Mouse (Mus musculus) lung, embryonic 16.5 days (tissue): Measurements from ENCODE around the gene Csrp3. TPM values are rescaled to one million over a fixed set of nuclear protein-coding genes. Genes with fewer than 3 reads are reported as not detected.

ENCODE experiments used
- ATAC-seq: fragments of 200-750 bp; cut with Nextera tagmentation; 2 replicates; pipeline ENCODE4 v1.8.0; 2017; ENCODE audit warnings: low read depth, mild to moderate bottlenecking, moderate library complexity
- H3K27ac ChIP-seq: fragments of 300-500 bp; sonication (generic); 2 replicates; pipeline ENCODE4 v1.5.1; 2014; ENCODE audit warnings: mild to moderate bottlenecking, control low read depth, low read length
- H3K27me3 ChIP-seq: fragments of 300-500 bp; sonication (generic); 2 replicates; pipeline ENCODE4 v1.6.1; 2014; ENCODE audit warnings: low read depth, low read length, mixed read lengths; ENCODE audit not compliant: control insufficient read depth, insufficient read depth
- H3K36me3 ChIP-seq: fragments of 300-500 bp; sonication (generic); 2 replicates; pipeline ENCODE4 v1.6.1; 2014; ENCODE audit warnings: low read length; ENCODE audit not compliant: control insufficient read depth, insufficient read depth
- H3K4me1 ChIP-seq: fragments of 300-500 bp; sonication (generic); replicated peaks from 2 replicates; pipeline ENCODE4 v1.6.1; 2014; ENCODE audit warnings: low read length, mixed read lengths; ENCODE audit not compliant: control insufficient read depth, insufficient read depth
- H3K4me2 ChIP-seq: fragments of 300-500 bp; sonication (generic); 2 replicates; pipeline ENCODE4 v1.6.1; 2014; ENCODE audit warnings: low read depth, low read length, control low read depth
- H3K4me3 ChIP-seq: fragments of 300-500 bp; sonication (generic); 2 replicates; pipeline ENCODE4 v1.5.1; 2014; ENCODE audit warnings: mild to moderate bottlenecking, low read length, control low read depth
- H3K9ac ChIP-seq: fragments of 300-500 bp; sonication (generic); 2 replicates; pipeline ENCODE4 v1.6.1; 2014; ENCODE audit warnings: low read length, control low read depth
- H3K9me3 ChIP-seq: fragments of 300-500 bp; sonication (generic); 2 replicates; pipeline ENCODE4 v1.6.1; 2016; ENCODE audit warnings: low read length; ENCODE audit not compliant: control insufficient read depth
- WGBS: fragments of 180-500 bp; shearing (Covaris S2); extraction: QIAGEN DNeasy Blood & Tissue Kit; methylation state at CpG from one replicate; pipeline ENCODE4 v1.1.7; 2014; 5-methylcytosine and 5-hydroxymethylcytosine counted together
- polyA plus RNA-seq: library from polyadenylated mRNA; unstranded; fragments of >200 nt; fragmentation: Nextera tagmentation; extraction: Ambion mirVana; gene quantifications from 2 replicates; pipeline ENCODE4 v1.2.1, GENCODE M21; 2015

The Csrp3 gene
- polyA plus RNA-seq, 1 experiment from 2014 or later: 71.6 TPM

- H3K27me3 ChIP-seq: no peaks in the 10 kb centered on the region
- WGBS: 50% methylated on average over 5 of the region's 5 CpGs
- H3K4me2 ChIP-seq: no peak overlapping the region
- H3K9me3 ChIP-seq: no peaks in the 10 kb centered on the region
- no peak for ATAC-seq
- H3K4me3 ChIP-seq: no peak overlapping the region
- peaks cover 9% of the 10 kb centered on the region for H3K4me1 ChIP-seq
- no peak overlapping the region for H3K9ac ChIP-seq
- no peaks in the 10 kb centered on the region for H3K36me3 ChIP-seq
- no peak overlapping the region for H3K27ac ChIP-seq
These were observed 36.4 kb upstream of the Csrp3 start for GRCm38 (mm10) chr7:48884266-48884611.

GRCm38 (mm10) chr7:48883525-48884265 is 35.9 kb upstream of the Csrp3 start:
- no peak for ATAC-seq
- Histone ChIP-seq H3K27ac (no peak overlapping the region), H3K9me3 (no peaks in the 10 kb centered on the region), H3K9ac (no peak overlapping the region), H3K4me3 (no peak overlapping the region), H3K4me1 (peaks cover 12% of the 10 kb centered on the region), H3K27me3 (no peaks in the 10 kb centered on the region), H3K4me2 (no peak overlapping the region), H3K36me3 (no peaks in the 10 kb centered on the region)
- 78% methylated on average over 4 of the region's 4 CpGs for WGBS

- H3K9me3 ChIP-seq: no peaks in the 10 kb centered on the region
- H3K27ac ChIP-seq: peak overlapping the region; percentile 51; the same call in 1 of the 2 replicates
- H3K36me3 ChIP-seq: peaks cover 9% of the 10 kb centered on the region
- H3K4me2 ChIP-seq: peak overlapping the region; percentile 93
- H3K27me3 ChIP-seq: no peaks in the 10 kb centered on the region
- WGBS: under 1% methylated on average over 28 of the region's 28 CpGs
- no peak for ATAC-seq
- H3K4me3 ChIP-seq: peak overlapping the region; percentile 92
- peaks cover 18% of the 10 kb centered on the region for H3K4me1 ChIP-seq
- H3K9ac ChIP-seq: peak overlapping the region; percentile 89
These were observed 34.3 kb upstream of the Csrp3 start for GRCm38 (mm10) chr7:48881971-48882609.

GRCm38 (mm10) chr7:48881486-48881885 is 33.7 kb upstream of the Csrp3 start, which contains the start of gene E2f8:
Gene E2f8 (minus strand): TSS chr7:48881596.
- WGBS: 2% methylated on average over 33 of the region's 41 CpGs
- peak within 1 kb of the TSS; percentile 92 for H3K4me3 ChIP-seq

GRCm38 (mm10) chr7:48880591-48881481 is 33.0 kb upstream of the Csrp3 start:
- H3K4me2 ChIP-seq: peak overlapping the region; percentile 93
- H3K9me3 ChIP-seq: no peaks in the 10 kb centered on the region
- WGBS: under 1% methylated on average over 58 of the region's 77 CpGs
- H3K36me3 ChIP-seq: peaks cover 14% of the 10 kb centered on the region
- H3K9ac ChIP-seq: peak overlapping the region; percentile 89
- ATAC-seq: peak; percentile 98
- H3K27me3 ChIP-seq: no peaks in the 10 kb centered on the region
- H3K4me3 ChIP-seq: peak overlapping the region; percentile 92
- peak overlapping the region; percentile 92 for H3K27ac ChIP-seq
- H3K4me1 ChIP-seq: peaks cover 18% of the 10 kb centered on the region

More at GRCm38 (mm10) chr7:48881486-48881885, 33.7 kb upstream of the Csrp3 start, which contains the start of gene E2f8:
- peaks cover 18% of the 10 kb centered on the region for H3K4me1 ChIP-seq
- ATAC-seq: peak; percentile 86
- H3K9me3 ChIP-seq: no peaks in the 10 kb centered on the region
- H3K36me3 ChIP-seq: peaks cover 11% of the 10 kb centered on the region
- H3K27ac ChIP-seq: peak within 1 kb of the TSS; percentile 92
- peak within 1 kb of the TSS; percentile 93 for H3K4me2 ChIP-seq
- H3K27me3 ChIP-seq: no peaks in the 10 kb centered on the region
- peak within 1 kb of the TSS; percentile 89 for H3K9ac ChIP-seq

- 41% methylated on average over 3 of the region's 3 CpGs for WGBS
- ATAC-seq: no peak
- H3K9me3 ChIP-seq: no peaks in the 10 kb centered on the region
- no peak overlapping the region for H3K27ac ChIP-seq
- no peaks in the 10 kb centered on the region for H3K27me3 ChIP-seq
- H3K36me3 ChIP-seq: peaks cover 25% of the 10 kb centered on the region
- peak overlapping the region; percentile 44 for H3K9ac ChIP-seq
- H3K4me3 ChIP-seq: peak overlapping the region; percentile 30
- H3K4me2 ChIP-seq: peak overlapping the region; percentile 49
- peaks cover 18% of the 10 kb centered on the region for H3K4me1 ChIP-seq
These were observed 31.7 kb upstream of the Csrp3 start for GRCm38 (mm10) chr7:48879574-48879973.

GRCm38 (mm10) chr7:48877786-48878390 is 30.1 kb upstream of the Csrp3 start:
- H3K27me3 ChIP-seq: no peaks in the 10 kb centered on the region
- H3K9ac ChIP-seq: no peak overlapping the region
- peaks cover 38% of the 10 kb centered on the region for H3K36me3 ChIP-seq
- no peak overlapping the region for H3K4me3 ChIP-seq
- H3K4me1 ChIP-seq: peaks cover 18% of the 10 kb centered on the region
- H3K27ac ChIP-seq: no peak overlapping the region
- WGBS: 57% methylated on average over 15 of the region's 15 CpGs
- ATAC-seq: no peak
- H3K9me3 ChIP-seq: no peaks in the 10 kb centered on the region
- H3K4me2 ChIP-seq: no peak overlapping the region

GRCm38 (mm10) chr7:48876526-48876925 is 28.7 kb upstream of the Csrp3 start:
- WGBS: 69% methylated on average over 4 of the region's 4 CpGs
- Histone ChIP-seq H3K27ac (no peak overlapping the region), H3K4me1 (peaks cover 14% of the 10 kb centered on the region), H3K4me3 (no peak overlapping the region), H3K36me3 (peaks cover 49% of the 10 kb centered on the region), H3K4me2 (no peak overlapping the region), H3K9me3 (no peaks in the 10 kb centered on the region), H3K9ac (no peak overlapping the region), H3K27me3 (no peaks in the 10 kb centered on the region)
- ATAC-seq: no peak
